Mouse (Mus musculus): Measurements from ENCODE around the gene Slc6a18.
A peak's percentile ranks its signal among the peaks of the same experiment; 100 is the strongest.
"Not testable (repeated sequence)": the region's sequence is repeated elsewhere in the genome, so short reads cannot be mapped to it uniquely, and the experiment has no call there.

The Slc6a18 gene

DNA sequence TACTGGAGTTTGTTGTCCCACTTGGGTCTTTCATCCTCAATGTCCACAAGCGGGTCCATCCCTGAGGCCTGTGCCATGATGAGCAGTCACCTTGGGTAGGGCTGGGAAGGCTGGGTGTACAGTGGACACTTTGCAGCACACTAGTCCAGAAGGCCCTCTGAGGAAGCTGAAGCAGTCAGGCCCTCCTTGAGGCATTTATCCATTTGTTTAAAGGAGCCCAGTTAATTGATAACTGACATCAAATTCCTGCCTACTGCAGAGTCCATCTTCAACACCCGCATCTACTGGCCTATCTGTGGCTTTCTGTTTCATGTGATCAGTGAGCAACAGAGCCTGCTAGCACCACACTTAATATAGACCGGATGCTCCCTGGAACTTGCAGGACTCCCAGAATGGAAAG, at the start of gene Slc6a18:
TSS of gene Slc6a18 (minus strand) at position 171 of the 400 bp plus-strand sequence.
- DNase-seq (ENCODE audit: low read depth, low spot score), result no peak

DNA sequence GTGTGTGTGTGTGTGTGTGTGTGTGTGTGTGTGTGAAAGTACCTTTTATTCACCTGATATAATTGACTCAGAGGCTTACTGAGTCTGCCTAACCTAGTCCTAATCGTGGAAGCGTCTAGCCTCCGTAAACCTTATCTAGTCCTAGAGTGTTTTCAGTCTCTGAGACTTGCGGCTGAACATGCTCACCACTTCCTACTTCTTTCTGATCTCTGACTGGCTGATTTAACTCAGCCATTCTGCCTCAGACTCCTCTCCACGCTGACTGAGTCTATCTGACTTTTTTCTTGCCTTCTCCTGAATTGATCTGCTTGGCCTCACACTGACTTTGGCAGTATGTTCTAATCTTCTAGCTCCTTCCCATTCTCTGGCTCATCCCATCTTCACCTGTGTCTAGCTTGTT, 47.5 kb upstream of the Slc6a18 start:
- DNase-seq (ENCODE audit: low read depth, low spot score), result no peak

DNA sequence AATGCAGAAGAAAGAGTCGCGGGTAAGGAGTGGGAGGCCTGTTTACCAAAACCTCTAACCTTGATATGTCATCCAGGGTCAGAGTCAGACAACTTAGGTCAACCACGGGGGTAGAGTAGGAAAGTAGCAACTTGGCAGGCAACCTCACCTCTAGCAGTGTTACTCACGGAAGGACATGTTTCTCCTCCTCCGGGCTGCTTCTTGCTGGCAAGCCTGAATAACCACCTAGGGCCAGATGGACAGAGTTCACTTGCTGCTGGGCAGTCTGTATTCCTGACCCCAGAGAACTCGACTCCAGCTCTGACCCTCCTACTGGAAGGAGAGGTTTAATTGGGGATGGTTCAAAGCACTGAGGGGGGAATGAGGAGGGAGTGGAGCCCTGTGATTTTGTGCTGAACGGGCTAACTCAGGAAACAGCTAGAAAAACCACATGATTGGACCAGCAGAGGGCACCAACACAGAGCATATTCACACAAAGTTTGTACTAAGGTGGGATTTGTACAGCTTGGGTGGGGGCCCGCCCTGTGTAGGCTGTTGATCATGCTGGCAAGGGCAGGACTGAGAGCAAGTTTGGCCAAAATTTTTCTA, 45.4 kb upstream of the Slc6a18 start:
- no peak for DNase-seq (ENCODE audit: low read depth, low spot score)

DNA sequence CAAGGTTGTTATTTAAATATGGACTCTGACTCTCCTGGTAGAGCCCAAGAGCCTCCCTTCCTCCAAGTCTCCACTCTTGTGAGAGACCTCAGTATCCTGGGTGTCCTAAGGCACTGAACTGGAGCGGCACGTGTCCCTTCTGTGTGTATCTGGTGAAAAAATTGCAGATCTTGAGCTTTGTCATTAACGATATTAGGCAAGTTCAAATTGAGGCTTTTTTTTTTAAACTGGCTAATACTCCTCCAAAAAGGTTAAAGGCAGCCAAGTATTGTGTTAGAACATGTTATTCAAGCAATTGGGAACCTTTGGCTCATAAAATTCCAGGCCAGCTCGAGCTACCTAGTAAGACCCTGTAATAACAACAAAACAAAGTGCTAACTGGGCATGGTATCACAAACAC, 42.4 kb upstream of the Slc6a18 start:
- no peak for DNase-seq (ENCODE audit: low read depth, low spot score)

DNA sequence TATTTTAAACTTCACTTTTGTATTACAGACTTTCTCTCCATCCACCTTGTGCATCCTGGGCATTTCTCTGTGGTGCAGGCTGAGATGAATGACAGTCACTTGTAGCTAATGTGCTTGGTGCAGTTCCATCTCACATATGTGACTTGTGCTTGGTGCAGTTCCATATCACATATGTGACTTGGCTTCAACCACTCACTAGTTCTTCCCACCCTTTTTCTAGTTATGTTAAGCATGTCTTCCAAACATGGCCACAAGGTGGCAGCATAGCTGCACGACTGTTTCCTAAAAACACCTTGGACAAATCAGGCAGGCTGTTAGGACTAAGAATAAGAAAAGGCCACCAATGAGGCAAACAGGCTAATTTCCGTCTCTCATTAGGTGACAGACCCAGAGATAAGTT, 40.4 kb upstream of the Slc6a18 start:
- peak; percentile 76 for DNase-seq (ENCODE audit: low read depth, low spot score)

DNA sequence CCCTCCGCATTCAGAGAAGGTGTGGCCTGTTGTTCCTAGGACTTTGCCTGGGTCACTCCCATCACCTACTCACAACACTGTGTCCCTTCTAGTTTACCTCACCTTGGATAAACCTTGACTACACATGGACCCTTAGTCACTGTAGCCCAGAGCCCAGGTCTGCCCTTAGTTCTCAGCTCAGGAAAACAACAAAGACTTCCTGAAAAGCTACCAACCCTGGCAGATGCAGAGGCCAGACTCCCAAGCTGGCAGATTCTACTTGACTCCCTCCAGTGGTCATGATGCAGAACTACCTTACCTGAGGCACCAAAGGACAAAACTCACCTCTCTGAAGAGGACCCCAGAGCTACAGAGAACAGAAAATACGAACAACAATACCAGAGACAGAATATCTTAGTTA, 36.2 kb upstream of the Slc6a18 start:
- no peak for DNase-seq (ENCODE audit: low read depth, low spot score)

DNA sequence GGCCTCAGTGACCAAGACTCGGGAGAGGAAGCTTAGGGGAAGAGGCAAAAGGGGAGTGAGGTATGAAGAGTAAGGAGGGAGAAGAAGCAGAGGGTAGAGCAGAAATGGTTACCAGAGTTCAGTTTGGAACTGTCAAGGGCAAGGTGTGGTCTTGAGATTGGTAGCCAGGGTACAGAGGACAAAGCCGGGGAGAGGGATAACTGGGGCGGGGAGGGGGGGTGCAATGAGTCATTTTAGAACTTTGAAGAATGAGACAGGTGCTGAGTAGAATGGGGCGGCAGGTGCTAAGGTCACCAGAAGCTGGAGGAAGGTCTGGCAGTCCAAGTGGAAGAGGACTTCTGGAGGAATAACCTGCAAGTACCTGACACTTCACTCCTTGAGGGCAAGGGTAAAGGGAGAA, 35.4 kb upstream of the Slc6a18 start:
- DNase-seq (ENCODE audit: low read depth, low spot score), result no peak

DNA sequence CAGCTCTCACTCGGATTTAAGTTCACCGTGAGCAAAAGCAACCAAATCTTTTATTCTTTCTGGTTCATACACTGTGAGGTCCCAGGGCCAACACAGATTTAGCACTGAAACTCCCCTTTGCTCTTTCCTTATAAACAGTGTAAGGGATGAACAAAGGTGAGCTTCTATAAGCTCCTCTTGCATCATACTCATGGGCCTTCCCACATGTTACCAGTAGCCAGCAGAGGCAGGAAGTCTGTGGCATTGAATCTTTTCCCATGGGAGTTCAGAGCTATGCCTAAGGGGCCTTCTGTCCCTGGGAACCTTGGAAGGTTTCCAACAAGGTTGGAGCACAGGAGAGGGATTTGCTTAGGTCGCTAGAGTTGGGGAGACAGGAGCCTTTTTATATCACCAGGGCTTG, 34.4 kb upstream of the Slc6a18 start:
- no peak for DNase-seq (ENCODE audit: low read depth, low spot score)

DNA sequence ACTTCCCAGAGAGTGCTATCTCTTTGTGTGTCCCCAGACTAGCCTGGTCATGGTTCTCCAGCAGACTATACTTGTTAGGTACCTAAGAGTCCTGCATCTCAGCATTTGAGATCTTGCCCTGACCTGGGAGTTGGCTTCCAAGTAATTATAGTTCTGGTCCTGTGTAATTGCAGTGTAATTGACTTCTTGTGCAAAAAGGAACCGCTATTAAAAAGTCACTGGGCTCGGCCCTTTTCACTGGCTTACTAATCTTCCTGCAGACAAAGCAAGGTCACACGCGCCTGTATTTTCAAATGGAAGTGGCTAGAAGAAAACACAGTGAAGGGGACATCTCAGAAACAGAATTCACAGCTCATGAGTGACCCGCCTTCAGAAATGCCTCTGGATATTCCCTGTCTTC, 34.0 kb upstream of the Slc6a18 start:
- no peak for DNase-seq (ENCODE audit: low read depth, low spot score)

DNA sequence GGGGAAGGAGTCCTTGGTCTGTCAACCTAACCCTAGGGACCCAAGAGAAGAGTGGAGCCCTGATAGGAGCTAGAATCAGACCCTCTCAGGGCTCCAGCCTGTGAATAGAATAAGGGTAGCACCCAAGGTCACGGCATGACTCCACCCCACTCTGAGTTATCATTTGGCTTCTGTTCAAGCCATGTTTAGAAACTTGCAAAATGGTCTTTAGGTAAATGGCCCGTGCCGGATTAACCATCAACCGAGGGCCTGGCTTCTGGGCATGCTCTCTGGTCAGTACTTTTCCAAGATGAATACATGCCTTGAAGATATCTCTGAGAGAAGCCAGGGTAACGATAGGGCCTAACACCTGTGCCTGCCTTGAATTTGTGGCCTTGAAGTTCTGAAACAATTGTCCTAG, 33.4 kb upstream of the Slc6a18 start:
- DNase-seq (ENCODE audit: low read depth, low spot score), result no peak

DNA sequence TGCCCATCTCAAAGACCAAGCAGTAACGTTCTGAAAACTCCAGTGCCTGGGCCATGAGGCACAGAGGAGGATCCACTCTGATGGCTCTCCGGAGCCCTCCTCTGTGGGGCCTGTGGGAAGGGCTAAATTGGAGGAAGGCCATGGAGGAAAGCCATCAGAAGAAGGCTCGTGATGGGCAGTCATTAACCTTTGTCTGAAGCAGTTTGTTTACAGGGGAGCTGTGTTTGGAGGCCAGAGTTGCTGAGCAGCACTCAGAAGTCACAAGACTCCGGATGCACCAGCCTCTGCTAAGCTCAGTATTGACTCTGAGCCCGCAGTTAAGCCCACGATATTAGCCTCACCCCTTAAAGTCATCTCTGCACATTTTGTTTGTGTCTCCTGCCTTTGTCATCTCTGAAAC, 31.7 kb upstream of the Slc6a18 start:
- DNase-seq (ENCODE audit: low read depth, low spot score), result no peak

DNA sequence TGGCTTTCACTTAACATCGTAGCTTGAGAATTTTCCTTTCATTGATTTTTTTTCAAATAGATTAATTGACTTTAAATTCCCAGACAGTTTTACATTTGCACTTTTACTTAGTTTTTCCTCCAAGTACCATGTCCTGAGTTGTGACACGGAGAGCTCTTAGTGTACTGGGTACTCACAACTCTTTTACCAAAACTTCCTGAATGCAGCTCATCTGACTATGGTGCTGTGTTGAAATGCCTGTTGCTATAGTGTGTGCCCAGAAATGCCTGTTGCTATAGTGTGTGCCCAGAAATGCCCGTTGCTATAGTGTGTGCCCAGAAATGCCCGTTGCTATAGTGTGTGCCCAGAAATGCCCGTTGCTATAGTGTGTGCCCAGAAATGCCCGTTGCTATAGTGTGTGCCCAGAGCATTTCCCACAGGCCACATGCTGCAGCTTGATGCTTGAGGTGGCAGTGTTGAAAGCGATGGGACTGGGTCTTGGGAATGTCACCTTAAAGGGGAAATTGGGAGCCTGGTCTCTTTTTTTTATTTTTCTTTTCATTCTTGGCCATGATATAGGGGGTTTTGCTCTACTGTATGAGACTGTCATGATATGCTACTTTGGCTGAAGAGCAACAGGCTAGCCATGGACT, 27.0 kb upstream of the Slc6a18 start, which contains the start of gene Slc6a19:
TSS of gene Slc6a19 (minus strand) at position 172 of the 632 bp plus-strand sequence.
- DNase-seq (ENCODE audit: low read depth, low spot score), result no peak

DNA sequence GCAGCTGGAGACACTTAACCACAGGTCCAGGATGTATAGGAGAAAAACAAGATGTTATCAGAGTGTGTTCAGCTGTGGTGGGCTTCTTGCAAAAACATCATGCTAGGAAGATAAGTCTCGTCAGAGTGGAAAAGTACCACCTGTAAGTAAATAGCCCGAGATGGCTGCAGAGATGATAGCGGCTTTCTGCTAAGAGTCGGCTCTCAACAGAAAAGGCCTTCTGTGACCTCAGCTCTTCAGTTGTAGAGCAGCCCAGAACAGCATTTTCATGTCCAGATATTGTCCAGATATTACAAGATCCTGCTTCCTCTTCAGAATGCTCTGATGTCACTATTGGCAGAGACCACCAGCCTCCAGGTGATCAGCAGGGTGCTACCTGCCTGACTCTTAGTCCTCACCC, 25.7 kb upstream of the Slc6a18 start:
- DNase-seq (ENCODE audit: low read depth, low spot score), result not testable (repeated sequence)

DNA sequence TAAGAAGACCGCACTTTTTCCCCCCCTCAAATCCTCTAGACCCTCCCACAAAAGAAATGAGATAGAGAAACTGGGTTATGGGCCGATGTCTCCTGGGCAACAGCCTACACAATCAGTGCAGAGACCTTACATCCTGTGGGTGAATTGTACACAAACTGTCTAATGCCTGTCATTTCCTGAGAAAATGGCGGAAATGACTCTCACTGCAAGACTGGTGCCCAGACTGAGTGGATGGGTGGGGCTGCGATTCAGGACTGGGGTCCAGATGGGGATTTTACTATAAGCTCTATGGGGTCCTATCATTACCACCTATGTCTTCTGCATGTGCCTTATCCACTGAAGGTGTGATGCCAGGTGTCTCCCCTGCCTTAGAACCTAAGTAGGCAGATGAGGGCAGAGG, 25.0 kb upstream of the Slc6a18 start:
- no peak for DNase-seq (ENCODE audit: low read depth, low spot score)

DNA sequence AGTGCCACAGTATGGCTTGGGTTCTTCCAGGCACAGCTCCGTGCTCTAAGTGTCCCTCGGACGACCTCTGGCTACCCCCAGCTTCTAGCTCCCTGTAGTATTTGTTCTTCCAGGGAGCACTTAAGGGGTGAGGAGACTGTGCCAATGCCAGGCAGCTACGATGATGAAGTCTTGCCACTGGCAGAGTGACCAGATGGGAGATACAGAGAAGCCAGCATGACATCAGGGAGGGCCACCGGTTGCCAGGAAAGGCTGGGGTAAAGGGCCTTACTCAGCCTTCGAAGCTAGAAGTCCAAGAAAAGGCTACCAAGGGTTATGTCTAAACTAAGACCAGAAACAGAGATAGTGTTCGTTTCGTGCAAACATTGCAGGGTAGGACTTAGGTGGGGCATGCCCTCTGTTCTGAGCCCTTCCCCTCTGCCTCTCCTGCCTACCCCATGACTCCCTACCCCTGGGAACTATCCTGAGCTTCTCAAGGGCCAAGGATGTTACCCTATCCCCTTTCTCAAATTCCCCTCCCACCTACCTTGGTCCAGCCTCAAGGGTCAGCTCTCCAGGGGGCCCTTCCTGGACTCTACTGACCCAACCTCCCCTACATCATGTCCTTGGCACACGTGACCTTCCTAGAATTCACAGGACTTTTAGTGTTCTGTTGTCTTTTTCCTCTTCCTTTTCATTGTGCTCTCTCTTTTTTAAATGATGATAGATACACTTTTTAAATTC, 23.5 kb upstream of the Slc6a18 start:
- DNase-seq (ENCODE audit: low read depth, low spot score), result no peak

DNA sequence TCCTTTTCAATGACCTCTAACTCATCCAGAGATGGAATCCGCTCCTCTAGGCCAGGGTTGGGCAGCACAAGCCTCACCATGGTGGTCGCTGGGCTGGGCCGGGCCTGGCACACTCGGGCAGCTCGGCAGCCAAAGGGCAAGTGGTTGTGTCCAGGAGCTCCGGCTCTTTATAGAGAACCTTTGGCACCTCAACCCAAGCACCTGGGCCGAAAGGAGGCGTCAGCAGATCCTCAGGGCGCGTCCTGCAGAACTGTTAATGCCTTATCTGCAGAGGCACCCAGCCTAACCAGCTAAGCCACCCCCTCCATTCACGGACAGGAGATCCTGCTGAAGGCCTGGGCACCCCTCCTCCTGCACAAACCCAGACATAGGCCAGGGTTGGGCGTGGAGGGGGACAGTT, 22.7 kb upstream of the Slc6a18 start:
- DNase-seq (ENCODE audit: low read depth, low spot score), result no peak

DNA sequence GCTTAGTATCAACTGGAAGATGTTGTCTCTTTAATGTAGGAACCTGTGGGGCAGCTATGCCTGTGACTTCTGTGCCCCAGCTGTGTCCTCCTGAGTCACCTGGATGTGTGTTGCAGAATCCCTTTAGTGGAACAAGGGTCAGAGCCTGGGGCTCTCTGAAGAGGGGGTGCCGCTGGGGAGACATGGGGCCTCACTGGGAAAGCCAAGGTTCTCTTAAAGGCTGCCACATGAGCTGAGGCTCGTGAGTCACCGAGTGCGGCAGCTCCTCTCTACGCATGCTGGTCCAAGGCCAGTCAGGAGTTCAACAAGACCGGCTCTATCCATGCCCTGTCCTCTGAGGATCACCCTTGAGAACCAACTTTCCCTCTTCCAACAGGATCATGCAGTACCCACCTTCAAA, 21.9 kb upstream of the Slc6a18 start:
- no peak for DNase-seq (ENCODE audit: low read depth, low spot score)

DNA sequence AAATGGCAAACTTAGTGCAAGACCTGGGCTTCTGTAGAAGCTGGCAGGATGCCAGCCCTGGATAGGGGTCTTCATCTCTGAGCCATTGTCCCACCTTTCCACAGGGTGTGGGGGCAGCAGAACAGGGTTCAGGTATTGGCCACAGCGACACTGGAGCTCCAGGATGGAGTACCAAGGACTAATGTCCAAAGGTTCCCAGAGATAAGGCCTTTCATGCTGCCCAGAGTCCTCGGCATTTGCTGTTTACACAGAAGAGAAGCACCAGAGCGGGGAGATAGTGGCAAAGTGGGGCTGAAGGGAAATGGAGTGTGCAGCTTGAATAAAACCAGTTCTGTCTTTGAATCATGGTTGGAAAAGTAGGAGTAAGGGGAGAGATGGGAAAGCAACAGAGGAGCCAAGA, 18.7 kb upstream of the Slc6a18 start:
- DNase-seq (ENCODE audit: low read depth, low spot score), result no peak

DNA sequence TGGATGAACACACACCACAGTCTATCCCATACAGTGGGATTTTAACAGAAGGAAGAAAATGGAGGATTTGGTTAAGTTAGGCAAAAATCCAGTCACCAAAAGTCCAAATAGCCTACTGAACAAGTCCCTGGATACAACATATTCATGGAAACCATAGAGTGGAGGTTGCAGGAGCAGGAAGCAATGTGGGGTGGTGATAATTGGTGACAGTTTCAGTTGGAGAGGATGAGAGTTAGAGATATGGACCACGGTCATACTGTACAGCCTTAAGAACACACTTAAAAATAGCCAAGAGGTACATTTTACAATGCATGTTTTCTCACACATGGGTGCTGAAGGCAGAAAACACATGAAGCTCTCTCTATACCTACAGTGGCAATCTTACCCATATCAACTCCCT, 17.1 kb upstream of the Slc6a18 start:
- DNase-seq (ENCODE audit: low read depth, low spot score), result no peak

DNA sequence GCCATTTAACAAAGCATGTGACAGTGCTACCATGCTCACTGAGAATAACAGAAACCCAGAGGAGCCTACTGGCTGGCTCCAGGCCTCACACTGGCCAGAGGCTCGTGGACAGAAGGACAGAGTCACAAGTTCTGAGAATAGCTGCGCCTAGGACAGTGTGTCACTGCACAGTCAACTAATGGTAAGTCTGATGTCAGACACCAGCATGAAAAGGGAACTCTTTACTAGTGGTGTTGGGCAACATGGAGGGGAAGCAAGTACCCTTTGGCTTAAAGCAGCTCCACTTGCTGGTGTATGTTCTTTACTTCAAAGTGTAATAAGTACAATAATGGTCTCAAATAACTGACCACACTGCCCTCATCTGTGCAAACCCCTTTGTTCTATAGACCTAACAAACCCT, 15.5 kb upstream of the Slc6a18 start:
- DNase-seq (ENCODE audit: low read depth, low spot score), result no peak

DNA sequence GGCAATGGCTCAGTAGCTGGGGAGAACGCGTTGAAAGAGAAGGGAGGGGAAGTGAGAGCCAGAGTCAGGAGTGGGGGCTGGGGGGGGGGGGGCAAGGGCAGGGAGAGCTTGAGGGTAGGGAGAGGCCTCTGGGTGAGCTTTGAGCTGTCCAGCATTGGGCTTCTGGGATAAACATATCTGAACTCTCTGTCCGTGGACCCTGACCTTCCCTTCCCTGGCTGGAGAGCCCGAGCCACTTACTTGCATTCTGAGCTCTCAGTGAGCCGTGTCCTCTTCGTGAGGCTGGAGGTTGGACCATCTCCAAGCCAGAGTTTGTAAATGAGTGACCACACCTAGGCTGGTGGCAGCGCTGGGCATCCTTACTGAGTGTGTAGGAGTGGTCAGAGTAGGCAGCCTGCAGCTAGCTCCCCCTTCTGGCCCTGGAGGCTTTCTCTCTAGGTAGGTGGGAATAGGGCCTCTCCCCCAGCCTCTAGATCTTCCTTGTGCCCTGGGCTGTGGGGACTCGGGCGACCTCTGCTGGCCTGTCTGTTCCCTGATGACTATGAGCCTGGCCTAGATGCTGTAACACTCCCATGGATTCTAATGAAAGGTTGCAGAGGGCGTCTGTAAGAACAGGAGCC, 14.5 kb upstream of the Slc6a18 start:
- peak; percentile 36 for DNase-seq (ENCODE audit: low read depth, low spot score)

DNA sequence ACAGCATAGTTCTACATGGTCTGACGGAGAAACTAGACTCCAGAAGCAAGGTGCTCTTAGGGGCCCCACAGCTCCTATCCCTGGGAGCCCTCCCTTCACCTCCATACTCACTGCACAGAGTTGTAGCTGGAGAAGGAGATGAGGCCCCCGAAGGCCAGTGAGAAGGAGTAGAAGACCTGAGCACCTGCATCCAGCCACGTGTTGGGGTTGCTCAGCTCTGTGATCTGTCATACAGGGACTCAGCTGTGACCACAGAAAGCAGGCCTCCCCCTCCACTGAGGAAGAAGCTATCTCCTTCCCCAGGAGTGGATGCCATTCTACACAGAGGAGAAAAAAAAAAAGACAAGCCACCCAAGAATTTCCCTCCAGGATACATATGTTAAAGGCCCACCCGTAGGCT, 11.1 kb upstream of the Slc6a18 start:
- DNase-seq (ENCODE audit: low read depth, low spot score), result no peak

DNA sequence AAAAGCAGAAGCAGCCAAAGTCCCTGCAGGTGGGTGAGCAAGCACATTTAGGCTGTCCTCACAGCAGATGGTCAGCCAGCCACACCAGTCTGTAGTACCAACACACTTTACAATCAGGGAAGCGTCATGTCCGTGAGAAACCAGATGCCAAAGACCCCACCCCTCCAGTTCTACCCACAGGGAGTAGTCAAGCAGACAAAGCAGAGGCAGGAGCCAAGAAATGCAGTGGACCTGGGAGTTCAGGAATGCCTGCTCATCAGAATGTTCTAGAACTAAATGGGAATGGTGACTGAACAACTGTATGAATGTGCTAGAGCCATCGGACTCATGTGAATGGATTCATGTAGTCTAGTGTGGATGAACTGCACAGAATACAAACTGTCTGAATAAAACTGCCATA, 9.8 kb upstream of the Slc6a18 start:
- DNase-seq (ENCODE audit: low read depth, low spot score), result no peak

Data from retina, postnatal 7 days (tissue).